Mouse (Mus musculus) monocyte, adult 59 days (primary cell): ENCODE data around the gene Vmn1r198. TPM values are rescaled to one million over a fixed set of nuclear protein-coding genes. Genes with fewer than 3 reads are reported as not detected.

Experiments
- total RNA-seq, 2 experiments: library from RNA; stranded (reverse); gene quantifications; one replicate each; pipeline ENCODE4 v1.2.4; 2023

Vmn1r198 gene
- not detected for total RNA-seq

GRCm38 (mm10) chr13:22350064-22350463 lies at the start of gene Vmn1r198:
TSS of gene Vmn1r198 (plus strand) at chr13:22350364.

GRCm38 (mm10) chr13:22324289-22324688 lies 25.9 kb upstream of the Vmn1r198 start, which contains the start of gene Vmn1r197:
TSS of gene Vmn1r197 (plus strand) at chr13:22324589.

GRCm38 (mm10) chr13:22379518-22379917 lies 29.4 kb downstream of the Vmn1r198 start, which contains the start of gene Vmn1r199:
TSS of gene Vmn1r199 (plus strand) at chr13:22379818.

GRCm38 (mm10) chr13:22390073-22390472 lies 39.9 kb downstream of the Vmn1r198 start, which contains the start of gene Vmn1r200:
TSS of gene Vmn1r200 (plus strand) at chr13:22390373.

Other genes with a start within 250 kb of the Vmn1r198 start
- not detected for gene Vmn1r189, start 244.5 kb upstream of the Vmn1r198 start, total RNA-seq
- gene Vmn1r191, start 166.4 kb upstream of the Vmn1r198 start, total RNA-seq, result not detected
- gene Vmn1r192, start 159.2 kb upstream of the Vmn1r198 start, total RNA-seq, result not detected
- gene Vmn1r193, start 127.2 kb upstream of the Vmn1r198 start, total RNA-seq, result not detected
- not detected for gene Vmn1r194, start 106.1 kb upstream of the Vmn1r198 start, total RNA-seq
- gene Vmn1r195, start 79.8 kb upstream of the Vmn1r198 start, total RNA-seq, result not detected
- not detected for gene Vmn1r196, start 60.4 kb upstream of the Vmn1r198 start, total RNA-seq
- not detected for gene Vmn1r197, start 25.8 kb upstream of the Vmn1r198 start, total RNA-seq
- gene Vmn1r199, start 29.5 kb downstream of the Vmn1r198 start, total RNA-seq, result not detected
- gene Vmn1r200, start 40.0 kb downstream of the Vmn1r198 start, total RNA-seq, result not detected
- gene Vmn1r201, start 121.6 kb downstream of the Vmn1r198 start, total RNA-seq, result not detected
- gene Vmn1r202, start 155.0 kb downstream of the Vmn1r198 start, total RNA-seq, result not detected
- gene Vmn1r203, start 167.8 kb downstream of the Vmn1r198 start, total RNA-seq, result not detected
- gene Vmn1r204, start 202.8 kb downstream of the Vmn1r198 start, total RNA-seq, result not detected
- gene Vmn1r205, start 242.6 kb downstream of the Vmn1r198 start, total RNA-seq, result not detected